Mouse (Mus musculus) megakaryocyte, adult 5-6 weeks (primary cell): ENCODE data around the gene Gm21704. TPM values are rescaled to one million over a fixed set of nuclear protein-coding genes. Genes with fewer than 3 reads are reported as not detected.
"Not testable (repeated sequence)": the region's sequence is repeated elsewhere in the genome, so short reads cannot be mapped to it uniquely, and the experiment has no call there.

Experiments
- ATAC-seq: 2 replicates; pipeline ENCODE4 v1.8.0; 2016; ENCODE audit warnings: mild to moderate bottlenecking, inconsistent platforms; ENCODE audit not compliant: poor library complexity, severe bottlenecking
- total RNA-seq, 2 experiments: library from RNA; stranded (forward) in 1 of 2; stranded (reverse) in 1 of 2; fragments of 153-499, 151-499 nt in 1 of 2; fragments of 221-1000, 200-1000 nt in 1 of 2; gene quantifications; 2 replicates each; pipeline versions ENCODE4 v1.2.3 to v1.2.4; 2015 to 2017

Gm21704 gene
- total RNA-seq (2015) (not detected in 2 replicates), total RNA-seq (2017) (not detected in 2 replicates)

- ATAC-seq, result not testable (repeated sequence)
Measured at GRCm38 (mm10) chrY:3410067-3410466, at the start of gene Gm21704, which contains the start of gene Gm21708. Gene Gm21704 (minus strand): TSS chrY:3410167. Gene Gm21708 (minus strand): TSS chrY:3410167.

GRCm38 (mm10) chrY:3345229-3345628, 64.7 kb downstream of the Gm21704 start, which contains the start of gene Gm21693:
Gene Gm21693 (minus strand): TSS chrY:3345329.
- not testable (repeated sequence) for ATAC-seq

- ATAC-seq, result not testable (repeated sequence)
Measured at GRCm38 (mm10) chrY:3340661-3341060, 69.3 kb downstream of the Gm21704 start.

Other genes with a start within 250 kb of the Gm21704 start
- gene Gm21677, start 103.7 kb downstream of the Gm21704 start, total RNA-seq (2015), result not detected in 2 replicates
- gene Gm21677, start 103.7 kb downstream of the Gm21704 start, total RNA-seq (2017), result not detected in 2 replicates
- gene Gm21693, start 64.8 kb downstream of the Gm21704 start, total RNA-seq (2015), result not detected in 2 replicates
- not detected in 2 replicates for gene Gm21693, start 64.8 kb downstream of the Gm21704 start, total RNA-seq (2017)
- gene Gm21708, start within 50 bp of the Gm21704 start, total RNA-seq (2015), result not detected in 2 replicates
- gene Gm21708, start within 50 bp of the Gm21704 start, total RNA-seq (2017), result not detected in 2 replicates